In the genomic region with DNA sequence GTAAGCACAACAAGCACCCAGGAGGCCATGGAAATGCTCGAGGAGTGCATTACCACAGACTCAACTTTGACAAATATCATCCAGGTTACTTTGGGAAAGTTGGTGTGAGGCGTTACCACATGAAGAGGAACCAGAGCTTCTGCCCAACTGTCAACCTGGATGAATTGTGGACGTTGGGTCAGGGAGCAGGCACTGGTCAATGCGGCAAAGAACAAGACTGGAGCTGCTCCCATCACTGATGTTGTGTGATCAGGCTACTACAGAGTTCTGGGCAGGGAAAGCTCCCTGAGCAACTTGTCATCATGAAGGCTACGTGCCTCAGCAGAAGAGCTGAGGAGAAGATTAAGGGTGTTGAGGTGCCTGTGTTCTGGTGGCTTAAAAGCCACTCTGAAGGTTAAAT, we compare ENCODE assay signal across 23 mouse cellular contexts.
A peak's percentile ranks its signal among the peaks of the same experiment; 100 is the strongest.
DNase-seq lines count a peak whose midpoint lies in the region; ATAC-seq lines count a peak whose summit lies in the region.
"Had no signal": no experiment of that assay in that cellular context is flagged by ENCODE, and none has a peak within 500 bp of the region (broad histone marks: within the 10 kb centered on the region; RNA-seq: fewer than 3 reads in every experiment).

No protein-coding gene starts in this region.

- no peak overlapping the region for H3K9ac ChIP-seq in midbrain, embryonic 11.5 days (ENCODE audit: low read length)

- WGBS in midbrain, embryonic 11.5 days = 95% methylated on average over 5 of the region's 5 CpGs
- 91% methylated on average over 5 of the region's 5 CpGs for WGBS in midbrain, embryonic 10.5 days

- H3K4me1 ChIP-seq in midbrain, embryonic 11.5 days (ENCODE audit: control insufficient read depth, insufficient read depth, low read length) = no peaks in the 10 kb centered on the region
- H3K4me1 ChIP-seq in midbrain, embryonic 10.5 days = 0 out of 2 replicates have a peak, but pooled peaks cover 11% of the 10 kb centered on the region

- no peaks in the 10 kb centered on the region for H3K27me3 ChIP-seq in midbrain, embryonic 11.5 days (ENCODE audit: control insufficient read depth, insufficient read depth, low read length)
- H3K27me3 ChIP-seq in midbrain, embryonic 10.5 days (ENCODE audit: low read depth, poor library complexity, severe bottlenecking) = no peaks in the 10 kb centered on the region
- H3K27me3 ChIP-seq: CH12.LX, Patski had no signal

- H3K9me3 ChIP-seq in midbrain, embryonic 11.5 days (ENCODE audit: control insufficient read depth, low read length) = no peaks in the 10 kb centered on the region
- H3K9me3 ChIP-seq in midbrain, embryonic 10.5 days (replicated peaks) = no peaks in the 10 kb centered on the region
- H3K9me3 ChIP-seq: G1E had no signal

- no peak overlapping the region for H3K27ac ChIP-seq in midbrain, embryonic 11.5 days (ENCODE audit: low read depth, low read length)
- H3K27ac ChIP-seq in midbrain, embryonic 10.5 days (replicated peaks) = no peak overlapping the region

- no peak overlapping the region for H3K4me2 ChIP-seq in midbrain, embryonic 11.5 days

- H3K4me3 ChIP-seq in midbrain, embryonic 11.5 days (ENCODE audit: low read depth, low read length) = no peak overlapping the region
- H3K4me3 ChIP-seq in midbrain, embryonic 10.5 days = no peak overlapping the region

- H3K36me3 ChIP-seq in midbrain, embryonic 11.5 days (ENCODE audit: control insufficient read depth, insufficient read depth, low read length) = no peaks in the 10 kb centered on the region
- peaks cover 17% of the 10 kb centered on the region for H3K36me3 ChIP-seq in midbrain, embryonic 10.5 days

- intact Hi-C loops in heart, postnatal 10 days (cut with DNase I) = no loop called here
- intact Hi-C loops in left cerebral cortex, postnatal 14 days (cut with DNase I) = no loop called here

- peak; percentile 71 for DNase-seq in heart, adult 11 months
- no peak for DNase-seq in heart, postnatal 10 days
- DNase-seq in midbrain, embryonic 11.5 days (ENCODE audit: low spot score, missing footprints) = peak; percentile 77
- no peak for DNase-seq in midbrain, embryonic 10.5 days (ENCODE audit: low spot score)
- DNase-seq in testis, postnatal 10 days (ENCODE audit: low spot score) = peak; percentile 31
- no peak for DNase-seq in testis, postnatal 14 days (ENCODE audit: low spot score)
- peak; percentile 54 for DNase-seq in adipocyte (ENCODE audit: low spot score)
- DNase-seq in left cerebral cortex, postnatal 14 days (ENCODE audit: low spot score in 2 of 2) = no peak
- DNase-seq: adrenal gland, adult 2 months; adrenal gland, adult 8-10 months; adrenal gland, postnatal 10 days; adrenal gland, postnatal 14 days; adrenal gland, postnatal 25 days; adrenal gland, postnatal 36 days; B cell, adult 2 months; cerebellum, adult 11 months; cerebellum, adult 11-12 months; cerebellum, adult 18-20 months had no signal

- no peak for ATAC-seq in midbrain, embryonic 11.5 days (ENCODE audit: low FRiP score)
- ATAC-seq: activated CD4-positive, CD25-positive, alpha-beta regulatory T cell, adult 4 months; CD4-positive, CD25-positive, alpha-beta regulatory T cell, adult 4 months; Patski had no signal

Comparison
In these comparisons a context has a peak if more than half of its experiments do, and no peak if none do; other contexts are left out.
1. DNase-seq: peak in heart, adult 11 months (single experiment), midbrain, embryonic 11.5 days (single experiment), testis, postnatal 10 days (single experiment) and adipocyte (single experiment); none in heart, postnatal 10 days (0 of 2), midbrain, embryonic 10.5 days (single experiment), testis, postnatal 14 days (single experiment) and left cerebral cortex, postnatal 14 days (0 of 2).